8 mouse cellular contexts compared by ENCODE assay signal in the genomic region with DNA sequence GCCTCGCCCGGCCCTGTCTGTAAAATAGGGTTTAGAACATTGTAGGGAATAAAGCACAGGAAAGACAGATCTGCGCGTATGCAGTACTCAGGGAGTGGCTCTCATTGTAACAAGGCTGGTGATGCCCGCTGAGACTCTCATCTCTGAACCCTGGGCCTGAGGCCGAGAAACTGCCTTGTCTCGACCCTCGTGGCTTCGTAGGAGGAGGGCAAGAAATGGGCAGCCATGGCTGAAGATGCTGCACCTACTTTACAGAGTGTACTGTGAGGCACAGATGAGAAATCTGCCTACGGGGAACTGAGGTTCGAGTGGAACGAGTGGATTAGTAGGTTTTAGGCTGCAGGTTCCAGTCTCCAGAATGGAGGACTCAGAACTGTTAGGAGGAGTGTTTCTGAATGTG. TPM values are rescaled to one million over a fixed set of nuclear protein-coding genes. Genes with fewer than 3 reads are reported as not detected.
DNase-seq lines count a peak whose midpoint lies in the region; ATAC-seq and TF ChIP-seq lines count a peak whose summit lies in the region.

No protein-coding gene starts in this region.

- H3K4me1 ChIP-seq in kidney, postnatal 0 days (replicated peaks; ENCODE audit: insufficient read depth, low read length): peaks cover 7% of the 10 kb centered on the region; the same call in 1 of the 2 replicates
- peaks cover 48% of the 10 kb centered on the region for H3K4me1 ChIP-seq in forebrain, embryonic 12.5 days
- H3K4me1 ChIP-seq in limb, embryonic 10.5 days: peaks cover 40% of the 10 kb centered on the region
- peaks cover 27% of the 10 kb centered on the region for H3K4me1 ChIP-seq in neural tube, embryonic 14.5 days (ENCODE audit: control insufficient read depth, insufficient read depth, low read length)

- peak overlapping the region; percentile 74 for H3K4me2 ChIP-seq in kidney, postnatal 0 days (ENCODE audit: low read length)
- peak overlapping the region; percentile 96 for H3K4me2 ChIP-seq in forebrain, embryonic 12.5 days
- peak overlapping the region; percentile 94 for H3K4me2 ChIP-seq in neural tube, embryonic 14.5 days (ENCODE audit: low read depth, low read length)

- no peaks in the 10 kb centered on the region for H3K9me3 ChIP-seq in kidney, postnatal 0 days (replicated peaks; ENCODE audit: low read length)
- H3K9me3 ChIP-seq in forebrain, embryonic 12.5 days: 0 out of 2 replicates have a peak, but pooled peaks cover 1% of the 10 kb centered on the region
- no peaks in the 10 kb centered on the region for H3K9me3 ChIP-seq in limb, embryonic 10.5 days (replicated peaks)
- no peaks in the 10 kb centered on the region for H3K9me3 ChIP-seq in neural tube, embryonic 14.5 days (ENCODE audit: control insufficient read depth, low read length)

- no peak for DNase-seq in kidney, postnatal 0 days (ENCODE audit: low spot score)
- no peak for DNase-seq in kidney, adult 8-10 months
- no peak for DNase-seq in limb, embryonic 10.5 days (ENCODE audit: low spot score)
- no peak for DNase-seq in yolk sac, embryonic 10.5 days (ENCODE audit: low spot score)
- no peak for DNase-seq in gastrocnemius, adult 8-10 months (ENCODE audit: low spot score in 2 of 2)
- DNase-seq in spleen, postnatal 10 days (ENCODE audit: low spot score in 2 of 2): no peak

- no peak for ATAC-seq in kidney, postnatal 0 days (replicated peaks; ENCODE audit: low FRiP score, low read depth)
- ATAC-seq in forebrain, embryonic 12.5 days (ENCODE audit: low FRiP score): no peak; the same call in 1 of the 2 replicates
- ATAC-seq in neural tube, embryonic 14.5 days (ENCODE audit: low read depth): 0 out of 2 replicates have a peak, but pooled peaks have one; percentile 1

- H3K36me3 ChIP-seq in kidney, postnatal 0 days (ENCODE audit: insufficient read depth, low read length): no peaks in the 10 kb centered on the region
- no peaks in the 10 kb centered on the region for H3K36me3 ChIP-seq in forebrain, embryonic 12.5 days (replicated peaks)
- no peaks in the 10 kb centered on the region for H3K36me3 ChIP-seq in limb, embryonic 10.5 days
- no peaks in the 10 kb centered on the region for H3K36me3 ChIP-seq in neural tube, embryonic 14.5 days (ENCODE audit: control insufficient read depth, insufficient read depth, low read length)

- H3K4me3 ChIP-seq in kidney, postnatal 0 days (replicated peaks; ENCODE audit: low read depth, low read length): peak overlapping the region; percentile 43
- peak overlapping the region; percentile 55 for H3K4me3 ChIP-seq in forebrain, embryonic 12.5 days (replicated peaks)
- peak overlapping the region; percentile 65 for H3K4me3 ChIP-seq in limb, embryonic 10.5 days
- H3K4me3 ChIP-seq in neural tube, embryonic 14.5 days (ENCODE audit: low read depth, low read length): peak overlapping the region; percentile 54

- WGBS in kidney, postnatal 0 days: 17% methylated on average over 12 of the region's 12 CpGs
- 7% methylated on average over 12 of the region's 12 CpGs for WGBS in forebrain, embryonic 12.5 days
- 20% methylated on average over 12 of the region's 12 CpGs for WGBS in limb, embryonic 10.5 days
- WGBS in neural tube, embryonic 14.5 days: 10% methylated on average over 12 of the region's 12 CpGs

- H3K27me3 ChIP-seq in kidney, postnatal 0 days (ENCODE audit: insufficient read depth, low read length): peaks cover 58% of the 10 kb centered on the region
- peaks cover 98% of the 10 kb centered on the region for H3K27me3 ChIP-seq in forebrain, embryonic 12.5 days
- H3K27me3 ChIP-seq in limb, embryonic 10.5 days (ENCODE audit: low read depth, poor library complexity, severe bottlenecking): peaks cover 100% of the 10 kb centered on the region
- H3K27me3 ChIP-seq in neural tube, embryonic 14.5 days (ENCODE audit: control insufficient read depth, insufficient read depth, low read length): no peaks in the 10 kb centered on the region

- TF ChIP-seq CTCF in kidney, postnatal 0 days (IDR thresholded peaks at IDR 0.05; ENCODE audit: low read depth): no peak

- H3K9ac ChIP-seq in kidney, postnatal 0 days (ENCODE audit: low read depth, low read length): no peak overlapping the region
- 0 out of 2 replicates have a peak overlapping the region, but pooled peaks have one; percentile 68 for H3K9ac ChIP-seq in forebrain, embryonic 12.5 days
- peak overlapping the region; percentile 83 for H3K9ac ChIP-seq in neural tube, embryonic 14.5 days (replicated peaks; ENCODE audit: low read depth, low read length)

- no peak overlapping the region for H3K27ac ChIP-seq in kidney, postnatal 0 days
- 0 out of 2 replicates have a peak overlapping the region, but pooled peaks have one; percentile 53 for H3K27ac ChIP-seq in forebrain, embryonic 12.5 days
- H3K27ac ChIP-seq in limb, embryonic 10.5 days: peak overlapping the region; percentile 80; the same call in 1 of the 2 replicates
- peak overlapping the region; percentile 88 for H3K27ac ChIP-seq in neural tube, embryonic 14.5 days (ENCODE audit: low read depth, low read length)

RNA-seq across cellular contexts. Expression of a gene that starts 36.7 kb away (rescaled TPM):
- polyA plus RNA-seq in kidney, postnatal 0 days (2015; fragmentation: Nextera tagmentation; extraction: Ambion mirVana): 0.05 and 0.06 TPM in 2 replicates
- polyA plus RNA-seq in forebrain, embryonic 12.5 days (2016; fragmentation: Nextera tagmentation; extraction: Ambion mirVana): 6.6 TPM in 2 replicates
- 5.3 and 5.8 TPM in 2 replicates for polyA plus RNA-seq in limb, embryonic 10.5 days (2016; fragmentation: Nextera tagmentation; extraction: Ambion mirVana)
- 9.5 and 11.2 TPM in 2 replicates for polyA plus RNA-seq in neural tube, embryonic 14.5 days (2014; fragmentation: Nextera tagmentation; extraction: Ambion mirVana)
- total RNA-seq in gastrocnemius, adult 8-10 months (2022): under 1 TPM in 2 of 4 experiments, not detected in 2; 0.07 to 0.09 TPM
